Mouse (Mus musculus) C3H10T1/2 (cell line): ENCODE results near the gene Acot4. TPM values are rescaled to one million over a fixed set of nuclear protein-coding genes. Genes with fewer than 3 reads are reported as not detected.

Experiments
- polyA plus RNA-seq, 2 experiments: library from polyadenylated mRNA; unstranded; fragments of >200 nt; fragmentation: generic; extraction: Trizol; gene quantifications; one replicate each; pipeline ENCODE4 v1.2.1; 2012; ENCODE audit warnings: missing spikeins in 2 of 2

Acot4 gene
- polyA plus RNA-seq: not detected

GRCm38 (mm10) chr12:84038241-84038640, at the start of gene Acot4:
Gene Acot4, plus strand, starts transcription at chr12:84038379.

GRCm38 (mm10) chr12:84009171-84009965, 28.8 kb upstream of the Acot4 start, which contains the start of gene Acot1:
Gene Acot1, plus strand, starts transcription at chr12:84009490.

DNA sequence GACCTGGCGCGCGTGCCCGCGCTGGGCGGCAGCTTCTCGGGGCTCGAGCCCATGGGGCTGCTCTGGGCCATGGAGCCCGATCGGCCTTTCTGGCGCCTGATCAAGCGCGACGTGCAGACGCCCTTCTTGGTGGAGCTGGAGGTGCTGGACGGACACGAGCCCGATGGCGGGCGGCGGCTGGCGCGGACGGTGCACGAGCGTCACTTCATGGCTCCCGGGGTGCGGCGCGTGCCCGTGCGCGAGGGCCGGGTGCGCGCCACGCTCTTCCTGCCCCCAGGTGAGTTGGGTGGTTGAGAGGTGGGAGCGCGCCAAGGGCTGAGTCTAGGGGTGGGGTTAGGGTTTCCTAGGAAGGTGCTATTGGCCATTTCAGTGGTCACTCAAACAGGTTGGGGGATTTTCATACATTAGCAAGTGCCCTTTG, 522 bp downstream of the Acot4 start, which contains the start of gene Gm49366:
Gene Gm49366 (plus strand): TSS at position 245 of the 421 bp plus-strand sequence.

DNA sequence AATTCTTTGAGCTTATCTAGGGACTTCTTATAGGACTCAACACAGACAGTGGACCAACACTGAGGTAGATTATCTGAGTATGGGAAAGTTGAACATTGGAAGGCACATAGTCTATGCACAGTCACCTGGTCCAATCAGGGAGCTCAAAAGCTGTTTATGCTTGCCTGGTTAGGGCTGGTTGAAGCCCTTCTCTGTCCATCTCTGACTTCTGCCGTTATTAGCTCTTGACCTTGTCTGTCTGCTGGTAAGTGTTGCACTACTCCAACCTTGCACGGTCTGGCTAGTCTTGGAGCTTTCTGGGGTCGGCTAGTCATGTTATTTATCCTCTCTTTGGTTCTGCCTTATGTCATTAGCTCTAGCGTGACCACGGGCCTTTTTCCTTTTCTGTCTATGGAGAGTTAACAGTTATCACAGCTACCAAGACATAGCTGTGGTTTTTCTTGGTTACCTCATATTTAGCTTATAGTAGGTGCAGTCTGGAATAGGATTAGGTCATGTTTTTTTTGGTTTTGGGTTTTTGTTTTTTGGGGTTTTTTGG, 13.8 kb downstream of the Acot4 start, which contains the start of gene Acot3:
Gene Acot3 (plus strand): TSS at position 208 of the 538 bp plus-strand sequence.

DNA sequence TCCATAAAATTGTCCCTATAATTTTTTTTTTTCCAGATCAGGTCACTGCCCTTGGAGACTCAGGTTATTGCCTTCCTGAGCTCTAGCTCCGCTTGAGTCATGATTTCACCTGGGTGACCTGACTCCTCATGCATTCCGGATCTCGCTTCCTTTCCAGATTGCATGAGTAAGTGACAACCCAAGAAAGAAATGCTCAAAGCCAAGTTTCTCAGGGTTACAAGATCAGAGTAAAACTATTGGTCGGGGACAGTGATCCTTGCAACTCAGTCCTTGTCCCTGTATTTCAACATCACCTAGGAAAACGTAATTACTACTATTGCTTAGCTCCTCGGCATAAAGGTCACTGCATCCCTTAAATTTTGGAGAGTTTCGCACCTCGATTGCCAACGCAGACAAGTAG, 30.8 kb downstream of the Acot4 start, which contains the start of gene Acot5:
Gene Acot5 (plus strand): TSS at position 340 of the 400 bp plus-strand sequence.

Other genes starting within 250 kb of the Acot4 start
- 10 to 100 TPM in 1 of 2 experiments, 1 to 10 TPM in 1; 1.1 to 11.2 TPM for gene Numb, start 116.4 kb upstream of the Acot4 start, polyA plus RNA-seq
- 1 to 10 TPM; 7.9 to 8.7 TPM for gene Riox1, start 87.8 kb upstream of the Acot4 start, polyA plus RNA-seq
- gene Heatr4, start 53.5 kb upstream of the Acot4 start, polyA plus RNA-seq: not detected
- 1 to 10 TPM in 1 of 2 experiments, under 1 TPM in 1; 0.28 to 8.4 TPM for gene Acot2, start 50.5 kb upstream of the Acot4 start, polyA plus RNA-seq
- gene Acot1, start 28.9 kb upstream of the Acot4 start, polyA plus RNA-seq: under 1 TPM in 1 of 2 experiments, not detected in 1; 0.11 TPM
- gene Gm49366, start 556 bp downstream of the Acot4 start, polyA plus RNA-seq: not detected
- not detected for gene Acot3, start 13.8 kb downstream of the Acot4 start, polyA plus RNA-seq
- gene Acot5, start 30.9 kb downstream of the Acot4 start, polyA plus RNA-seq: not detected
- gene Acot6, start 62.3 kb downstream of the Acot4 start, polyA plus RNA-seq: not detected
- gene Dnal1, start 76.0 kb downstream of the Acot4 start, polyA plus RNA-seq: 1 to 10 TPM in 1 of 2 experiments, under 1 TPM in 1; 0.30 to 4.2 TPM
- gene Pnma1, start 110.1 kb downstream of the Acot4 start, polyA plus RNA-seq: under 1 TPM; 0.04 to 0.60 TPM
- 1 to 10 TPM in 1 of 2 experiments, under 1 TPM in 1; 0.90 to 5.3 TPM for gene Elmsan1, start 180.5 kb downstream of the Acot4 start, polyA plus RNA-seq
- under 1 TPM; 0.14 to 0.72 TPM for gene Ptgr2, start 246.9 kb downstream of the Acot4 start, polyA plus RNA-seq